Mouse (Mus musculus) limb, embryonic 11.5 days (tissue): ENCODE results near the gene Itfg1. TPM values are rescaled to one million over a fixed set of nuclear protein-coding genes. Genes with fewer than 3 reads are reported as not detected.
"Not testable (repeated sequence)": the region's sequence is repeated elsewhere in the genome, so short reads cannot be mapped to it uniquely, and the experiment has no call there.

ENCODE experiments used
- ATAC-seq: fragments of 200-750 bp; cut with Nextera tagmentation; 2 replicates; pipeline ENCODE4 v1.8.0; 2017; ENCODE audit warnings: low read depth; ENCODE audit not compliant: insufficient number of reproducible peaks, low FRiP score, low TSS enrichment
- DNase-seq: peaks from one replicate; pipeline ENCODE4 v3.0.0-alpha.2; 2015; ENCODE audit warnings: low spot score
- H3K27ac ChIP-seq: fragments of 300-500 bp; sonication (generic); replicated peaks from 2 replicates; pipeline ENCODE4 v1.5.1; 2014; ENCODE audit warnings: low read depth, mild to moderate bottlenecking, low read length
- H3K27me3 ChIP-seq: fragments of 300-500 bp; sonication (generic); 2 replicates; pipeline ENCODE4 v1.6.1; 2014; ENCODE audit warnings: mild to moderate bottlenecking, low read length, mixed read lengths; ENCODE audit not compliant: control insufficient read depth, insufficient read depth
- H3K36me3 ChIP-seq: fragments of 300-500 bp; sonication (generic); 2 replicates; pipeline ENCODE4 v1.6.1; 2014; ENCODE audit warnings: mild to moderate bottlenecking, low read length, moderate library complexity, mixed read lengths; ENCODE audit not compliant: control insufficient read depth, insufficient read depth
- H3K4me1 ChIP-seq: fragments of 300-500 bp; sonication (generic); 2 replicates; pipeline ENCODE4 v1.6.1; 2014; ENCODE audit warnings: low read length, mixed read lengths; ENCODE audit not compliant: control insufficient read depth, insufficient read depth
- H3K4me2 ChIP-seq: fragments of 300-500 bp; sonication (generic); 2 replicates; pipeline ENCODE4 v1.6.1; 2014; ENCODE audit warnings: low read depth, mild to moderate bottlenecking, moderate library complexity; ENCODE audit not compliant: severe bottlenecking
- H3K4me3 ChIP-seq: fragments of 300-500 bp; sonication (generic); 2 replicates; pipeline ENCODE4 v1.5.1; 2014; ENCODE audit warnings: low read depth, low read length
- H3K9ac ChIP-seq: fragments of 300-500 bp; sonication (generic); 2 replicates; pipeline ENCODE4 v1.6.1; 2014; ENCODE audit warnings: mild to moderate bottlenecking, low read length
- H3K9me3 ChIP-seq: fragments of 300-500 bp; sonication (generic); 2 replicates; pipeline ENCODE4 v1.6.1; 2016; ENCODE audit warnings: low read length; ENCODE audit not compliant: control insufficient read depth
- WGBS: fragments of 180-500 bp; shearing (Covaris S2); extraction: QIAGEN DNeasy Blood & Tissue Kit; methylation state at CpG from one replicate; pipeline ENCODE4 v1.1.7; 2014; 5-methylcytosine and 5-hydroxymethylcytosine counted together
- polyA plus RNA-seq: library from polyadenylated mRNA; unstranded; fragments of >200 nt; fragmentation: Nextera tagmentation; extraction: Ambion mirVana; gene quantifications from 2 replicates; pipeline ENCODE4 v1.2.1, GENCODE M21; 2014

The Itfg1 gene
- polyA plus RNA-seq, 1 experiment from 2014 or later, result 64.7 TPM

DNA sequence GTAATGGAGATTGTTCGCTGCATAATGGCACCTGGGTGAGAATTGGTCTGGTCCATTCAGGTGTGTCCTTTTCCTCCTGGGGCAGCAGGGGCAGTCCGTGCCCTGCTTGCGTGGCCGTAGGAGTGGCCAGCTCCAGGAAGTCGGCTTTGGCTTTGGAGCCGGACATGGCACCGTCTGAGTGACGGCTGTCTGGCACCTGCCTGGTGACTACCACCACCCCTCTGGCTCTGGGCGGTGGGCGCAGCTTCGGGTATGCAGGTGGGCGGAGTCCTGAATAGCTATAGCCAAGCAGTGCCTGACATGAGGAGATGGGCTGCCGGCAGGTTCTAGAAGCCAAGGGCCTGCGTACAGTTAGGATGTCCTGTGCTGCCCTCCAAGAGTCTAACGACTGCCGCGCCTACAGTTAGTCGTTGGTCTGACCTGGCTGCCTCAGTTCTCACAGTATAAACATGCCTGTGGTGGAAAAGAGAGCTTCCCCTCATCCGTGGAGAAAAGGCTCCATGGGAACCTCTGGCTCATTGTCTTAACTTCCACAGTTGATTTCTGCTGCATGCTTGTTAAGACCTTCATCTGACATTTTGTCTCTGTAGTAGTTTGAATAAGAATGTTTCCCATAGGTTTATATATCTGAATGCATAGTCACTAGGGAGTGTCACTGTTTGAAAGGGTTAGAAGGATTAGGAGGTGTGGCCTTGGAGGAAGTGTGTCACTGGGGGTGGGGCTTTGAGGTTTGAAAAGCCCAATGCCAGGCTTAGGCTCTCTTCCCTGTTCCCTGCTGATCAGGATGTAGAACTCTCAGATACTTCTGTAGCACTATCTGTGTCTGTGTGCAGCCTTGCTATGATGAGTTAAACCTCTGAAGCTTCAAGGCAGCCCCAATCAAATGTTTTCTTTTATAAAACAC lies 13.8 kb upstream of the Itfg1 start:
- WGBS, result 87% methylated on average over 19 of the region's 19 CpGs
- H3K27ac ChIP-seq, result no peak overlapping the region

DNA sequence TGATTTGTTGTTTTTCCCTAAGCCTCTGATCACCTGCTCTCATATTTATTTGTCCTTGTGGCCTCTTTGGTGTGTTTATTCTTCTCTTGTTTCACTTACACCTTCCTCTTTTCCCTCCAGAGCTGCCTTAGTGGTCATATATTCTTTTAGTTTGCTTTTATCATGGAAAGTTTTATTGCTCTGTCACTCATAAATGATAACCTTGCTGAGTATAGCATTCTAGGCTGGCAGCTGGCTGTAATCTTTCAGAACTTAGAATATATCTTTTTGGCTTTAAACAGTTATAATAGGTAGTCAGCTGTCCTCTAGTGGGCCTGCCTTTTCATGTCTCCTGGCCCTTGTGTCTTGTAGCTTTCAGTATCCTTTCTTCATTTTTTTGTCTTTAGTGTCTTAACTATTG lies 5.2 kb upstream of the Itfg1 start:
- ATAC-seq, result no peak
- H3K27ac ChIP-seq, result no peak overlapping the region
- no peak overlapping the region for H3K4me3 ChIP-seq
- no peaks in the 10 kb centered on the region for H3K36me3 ChIP-seq
- no peak overlapping the region for H3K9ac ChIP-seq
- H3K27me3 ChIP-seq, result no peaks in the 10 kb centered on the region
- DNase-seq, result no peak
- no peak overlapping the region for H3K4me2 ChIP-seq
- H3K4me1 ChIP-seq, result no peaks in the 10 kb centered on the region
- no peaks in the 10 kb centered on the region for H3K9me3 ChIP-seq

More for the DNA sequence above, 13.8 kb upstream of the Itfg1 start:
- Histone ChIP-seq H3K4me3 (no peak overlapping the region), H3K36me3 (no peaks in the 10 kb centered on the region), H3K4me2 (no peak overlapping the region), H3K9ac (no peak overlapping the region), H3K4me1 (no peaks in the 10 kb centered on the region), H3K9me3 (no peaks in the 10 kb centered on the region), H3K27me3 (no peaks in the 10 kb centered on the region)
- DNase-seq (no peak), ATAC-seq (no peak)

DNA sequence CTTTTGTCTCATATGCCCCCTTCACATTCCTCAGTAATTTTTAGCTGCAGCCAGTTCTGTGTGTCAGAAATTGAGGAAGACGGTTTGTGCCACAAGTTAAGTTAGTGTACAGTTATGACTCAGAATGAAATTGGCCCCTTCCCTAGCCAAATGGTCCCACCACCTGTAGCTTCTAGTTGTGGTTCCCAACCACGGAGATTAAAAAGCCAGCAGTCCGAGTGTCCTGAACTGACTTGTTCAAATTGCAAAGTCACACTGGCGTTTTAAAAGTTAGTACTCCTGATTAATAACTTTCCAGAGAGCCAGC lies 721 bp upstream of the Itfg1 start:
- Histone ChIP-seq H3K4me2 (peak overlapping the region; percentile 76), H3K9ac (peak overlapping the region; percentile 92), H3K27ac (no peak overlapping the region), H3K9me3 (no peaks in the 10 kb centered on the region), H3K4me1 (0 out of 2 replicates have a peak, but pooled peaks cover 5% of the 10 kb centered on the region), H3K36me3 (no peaks in the 10 kb centered on the region), H3K4me3 (peak overlapping the region; percentile 89), H3K27me3 (no peaks in the 10 kb centered on the region)
- no peak for ATAC-seq
- WGBS, result 13% methylated on average over 4 of the region's 4 CpGs
- peak; percentile 25 for DNase-seq

DNA sequence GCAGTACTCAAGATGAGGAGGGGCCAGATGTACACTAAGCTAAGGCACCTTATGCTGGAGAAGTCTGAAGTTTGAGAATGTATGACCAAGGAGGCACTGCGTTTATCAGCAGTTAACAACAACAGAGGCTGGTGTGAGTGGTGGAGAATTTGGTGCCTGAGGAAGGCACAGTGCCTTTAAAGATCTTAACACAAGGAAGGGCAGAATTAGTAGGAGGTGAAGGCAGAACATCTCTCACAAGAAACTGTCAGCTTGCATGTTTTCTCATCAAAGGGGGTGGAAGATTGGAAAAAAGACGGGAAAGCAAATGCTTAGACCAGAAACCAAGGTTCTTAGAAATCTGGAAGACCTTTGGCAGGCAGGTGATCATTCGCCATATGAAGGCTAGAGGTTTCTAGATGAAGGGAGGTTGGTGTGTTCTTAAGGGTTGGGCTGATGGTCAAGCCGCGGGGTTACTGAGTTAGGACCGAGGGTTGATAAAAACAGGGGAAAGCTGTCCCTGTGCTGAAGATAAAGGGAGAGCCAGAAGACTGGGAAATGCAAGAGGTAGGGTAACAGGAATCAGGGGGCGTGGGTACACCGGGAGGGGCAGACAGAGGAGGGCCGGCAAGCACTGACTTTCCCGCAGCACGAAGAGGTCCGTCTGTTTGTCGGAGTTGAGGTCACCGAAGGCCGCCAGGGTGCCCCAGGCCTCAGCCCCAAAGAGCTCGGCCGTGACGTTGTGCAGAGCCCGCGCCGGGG lies 635 bp downstream of the Itfg1 start:
- Histone ChIP-seq H3K27ac (peak overlapping the region; percentile 93), H3K27me3 (no peaks in the 10 kb centered on the region), H3K9me3 (no peaks in the 10 kb centered on the region), H3K4me3 (peak overlapping the region; percentile 89), H3K4me2 (peak overlapping the region; percentile 76), H3K9ac (peak overlapping the region; percentile 92), H3K36me3 (no peaks in the 10 kb centered on the region), H3K4me1 (0 out of 2 replicates have a peak, but pooled peaks cover 5% of the 10 kb centered on the region)
- DNase-seq (no peak), ATAC-seq (peak; percentile 86; the same call in 1 of the 2 replicates)
- under 1% methylated on average over 21 of the region's 21 CpGs for WGBS

DNA sequence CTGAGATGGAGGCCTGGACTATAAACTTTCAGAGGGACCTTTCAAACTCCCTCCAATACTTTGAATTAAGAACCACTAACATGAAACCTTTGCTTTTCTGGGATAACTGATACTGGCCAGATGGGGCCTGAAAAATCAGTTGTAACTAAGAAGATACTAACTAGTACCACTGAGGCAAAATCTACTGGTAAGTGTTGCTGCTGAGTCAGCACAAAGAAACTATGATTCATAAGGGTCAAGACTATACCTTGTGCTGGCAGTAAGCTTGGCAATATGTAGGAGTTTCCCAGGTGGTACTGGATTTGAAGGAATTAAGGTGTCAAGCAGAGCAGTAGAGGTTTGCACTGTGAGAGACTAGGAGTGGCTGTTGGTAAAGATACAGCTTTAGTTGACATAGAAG lies 27.1 kb downstream of the Itfg1 start:
- no peaks in the 10 kb centered on the region for H3K9me3 ChIP-seq
- no peak overlapping the region for H3K4me2 ChIP-seq
- no peak overlapping the region for H3K9ac ChIP-seq
- no peak for ATAC-seq
- H3K36me3 ChIP-seq, result no peaks in the 10 kb centered on the region
- H3K27ac ChIP-seq, result no peak overlapping the region
- H3K4me1 ChIP-seq, result no peaks in the 10 kb centered on the region
- no peaks in the 10 kb centered on the region for H3K27me3 ChIP-seq
- no peak for DNase-seq
- no peak overlapping the region for H3K4me3 ChIP-seq

DNA sequence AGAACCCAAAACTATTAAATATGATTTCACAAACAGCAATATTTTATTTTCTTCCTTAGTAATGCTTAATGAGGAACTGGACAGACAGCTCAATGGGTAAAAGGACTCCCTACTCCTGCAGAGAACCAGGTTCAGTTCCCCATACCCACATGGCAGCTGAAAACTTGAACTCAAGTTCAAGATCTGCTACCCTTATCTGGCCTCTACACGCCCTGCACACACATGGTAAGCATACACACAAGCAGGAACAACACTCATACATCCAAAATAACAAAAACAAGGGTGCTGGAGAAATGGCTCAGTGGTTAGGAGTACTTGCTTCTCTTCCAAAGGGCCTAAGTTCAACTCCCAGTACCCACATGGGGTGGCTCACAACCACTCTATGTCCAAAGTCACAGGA lies 39.3 kb downstream of the Itfg1 start:
- no peak overlapping the region for H3K9ac ChIP-seq
- WGBS, result 87% methylated on average over 1 of the region's 1 CpGs

DNA sequence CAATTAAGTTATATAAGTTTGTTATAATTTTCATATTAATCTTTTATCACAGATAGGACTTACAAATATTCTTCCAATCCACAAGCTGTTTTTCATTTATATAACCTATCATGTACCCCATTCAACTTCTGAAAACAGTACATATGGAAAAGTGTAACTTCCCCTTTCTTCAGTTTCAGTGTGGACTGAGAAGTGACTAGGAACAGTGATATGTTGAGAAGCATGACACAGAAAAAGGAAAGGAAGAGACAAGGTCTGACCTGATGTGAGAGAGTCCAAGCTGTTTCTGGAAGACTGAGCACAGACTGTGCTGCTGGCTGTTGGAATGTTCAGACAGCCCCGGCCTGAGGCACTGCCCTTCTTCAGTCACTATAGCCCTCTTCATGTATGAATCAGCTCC lies 40.6 kb downstream of the Itfg1 start:
- H3K27ac ChIP-seq, result no peak overlapping the region
- 0 out of 2 replicates have a peak, but pooled peaks cover 2% of the 10 kb centered on the region for H3K36me3 ChIP-seq
- no peak overlapping the region for H3K9ac ChIP-seq
- H3K27me3 ChIP-seq, result no peaks in the 10 kb centered on the region
- ATAC-seq (no peak), DNase-seq (no peak)
- no peak overlapping the region for H3K4me3 ChIP-seq
- no peaks in the 10 kb centered on the region for H3K4me1 ChIP-seq
- H3K9me3 ChIP-seq, result no peaks in the 10 kb centered on the region
- WGBS, result 100% methylated on average over 1 of the region's 1 CpGs
- H3K4me2 ChIP-seq, result no peak overlapping the region

More for the DNA sequence above, 39.3 kb downstream of the Itfg1 start:
- Histone ChIP-seq H3K4me3 (no peak overlapping the region), H3K9me3 (no peaks in the 10 kb centered on the region), H3K4me2 (no peak overlapping the region), H3K4me1 (no peaks in the 10 kb centered on the region), H3K36me3 (0 out of 2 replicates have a peak, but pooled peaks cover 2% of the 10 kb centered on the region), H3K27ac (no peak overlapping the region), H3K27me3 (no peaks in the 10 kb centered on the region)
- ATAC-seq, result no peak
- DNase-seq, result no peak

DNA sequence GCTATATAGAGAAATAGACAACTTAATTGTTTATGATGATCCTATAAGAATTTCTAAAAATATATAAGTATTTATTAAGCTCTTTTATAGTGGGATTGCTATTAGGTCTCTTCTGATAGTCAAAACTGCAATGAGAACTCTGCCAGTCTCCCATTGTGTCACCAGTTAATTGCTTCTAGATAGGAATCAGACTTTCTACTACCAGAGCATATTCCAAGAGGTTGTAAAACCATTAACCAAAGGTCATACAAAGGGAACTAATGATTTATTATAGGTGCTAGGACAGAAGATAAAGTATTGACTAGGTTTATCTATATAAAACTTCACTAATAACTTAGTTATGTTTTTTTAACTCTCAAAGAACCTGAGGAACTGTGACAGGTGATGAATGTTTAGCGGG lies 44.3 kb downstream of the Itfg1 start:
- not testable (repeated sequence) for H3K36me3 ChIP-seq, ATAC-seq, H3K27ac ChIP-seq, H3K27me3 ChIP-seq, H3K9me3 ChIP-seq, H3K4me2 ChIP-seq, H3K4me3 ChIP-seq, H3K4me1 ChIP-seq, H3K9ac ChIP-seq, DNase-seq
- WGBS, result 91% methylated on average over 1 of the region's 1 CpGs
